Mouse (Mus musculus): Measurements from ENCODE around the gene Prcd. TPM values are rescaled to one million over a fixed set of nuclear protein-coding genes. Genes with fewer than 3 reads are reported as not detected.

Prcd gene
- total and polyA plus RNA-seq, 2 experiments from 2014 or later: 6.0 TPM; not detected in 1

- 84% methylated on average over 7 of the region's 7 CpGs for WGBS
Measured at GRCm38 (mm10) chr11:116619156-116619555, 34.2 kb upstream of the Prcd start.

DNA sequence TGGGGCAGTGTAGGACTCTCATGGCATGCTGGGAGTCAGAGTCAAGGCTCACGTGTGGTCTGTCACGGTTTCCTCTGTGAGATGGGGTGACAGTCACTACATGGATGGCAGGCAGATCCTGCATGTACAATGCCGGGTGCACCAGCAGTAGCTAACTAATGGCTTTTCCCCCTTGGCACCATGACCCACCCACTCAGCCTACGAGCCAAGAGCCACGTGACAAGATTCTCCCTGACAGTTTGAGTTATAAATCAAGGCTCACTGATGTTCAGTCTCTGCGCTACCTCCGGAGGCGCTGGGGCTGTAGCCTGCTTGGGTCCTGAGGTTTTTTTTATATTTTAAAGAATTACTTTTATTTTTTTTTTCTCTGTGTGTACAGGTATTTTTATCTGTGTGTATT lies 33.8 kb upstream of the Prcd start:
- Histone ChIP-seq H3K27me3 (ENCODE audit: insufficient read depth, low read length) (peaks cover 12% of the 10 kb centered on the region; the same call in 1 of the 2 replicates), H3K9me3 (ENCODE audit: low read length) (no peaks in the 10 kb centered on the region), H3K4me1 (ENCODE audit: insufficient read depth, low read length) (no peaks in the 10 kb centered on the region), H3K36me3 (ENCODE audit: insufficient read depth, low read length) (no peaks in the 10 kb centered on the region), H3K4me3 (ENCODE audit: low read depth, low read length) (no peak overlapping the region), H3K9ac (replicated peaks; ENCODE audit: low read length, poor library complexity, severe bottlenecking) (no peak overlapping the region), H3K4me2 (ENCODE audit: low read depth, low read length, poor library complexity, severe bottlenecking) (no peak overlapping the region), H3K27ac (ENCODE audit: low read depth, low read length) (no peak overlapping the region)
- ATAC-seq (ENCODE audit: low FRiP score) (no peak), DNase-seq (ENCODE audit: low spot score) (peak; percentile 42)
- no peak for TF ChIP-seq CTCF (IDR thresholded peaks at IDR 0.05)
- WGBS: 71% methylated on average over 8 of the region's 8 CpGs

More at GRCm38 (mm10) chr11:116619156-116619555, 34.2 kb upstream of the Prcd start:
- Histone ChIP-seq H3K27ac (ENCODE audit: low read depth, low read length) (no peak overlapping the region), H3K36me3 (ENCODE audit: insufficient read depth, low read length) (no peaks in the 10 kb centered on the region), H3K4me3 (ENCODE audit: low read depth, low read length) (no peak overlapping the region), H3K27me3 (ENCODE audit: insufficient read depth, low read length) (peaks cover 8% of the 10 kb centered on the region; the same call in 1 of the 2 replicates), H3K9me3 (ENCODE audit: low read length) (no peaks in the 10 kb centered on the region), H3K4me2 (ENCODE audit: low read depth, low read length, poor library complexity, severe bottlenecking) (no peak overlapping the region), H3K4me1 (ENCODE audit: insufficient read depth, low read length) (no peaks in the 10 kb centered on the region), H3K9ac (replicated peaks; ENCODE audit: low read length, poor library complexity, severe bottlenecking) (no peak overlapping the region)
- no peak for TF ChIP-seq CTCF (IDR thresholded peaks at IDR 0.05)
- DNase-seq (ENCODE audit: low spot score) (no peak), ATAC-seq (ENCODE audit: low FRiP score) (no peak)

DNA sequence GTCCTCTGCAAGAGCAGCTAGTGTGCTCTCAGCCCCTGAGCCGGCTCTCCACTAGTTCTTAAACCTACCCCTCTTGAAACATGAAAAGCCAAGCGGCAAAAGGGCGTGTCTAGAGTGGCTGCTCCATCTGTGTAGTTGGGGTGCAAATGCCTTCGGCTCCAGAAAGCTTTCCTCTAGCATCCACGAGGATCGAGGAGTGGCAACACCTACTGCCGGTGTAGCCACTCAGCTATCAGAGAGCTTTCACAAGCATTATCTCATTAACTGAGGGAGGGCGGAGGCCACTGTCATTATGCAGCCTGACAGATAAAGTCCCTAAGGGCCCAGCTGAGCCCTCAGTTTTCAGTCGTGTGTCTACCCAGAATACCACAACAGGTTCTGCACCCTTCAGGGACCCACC lies 33.3 kb upstream of the Prcd start:
- H3K4me2 ChIP-seq (ENCODE audit: low read depth, low read length, poor library complexity, severe bottlenecking): no peak overlapping the region
- no peak for ATAC-seq (ENCODE audit: low FRiP score)

GRCm38 (mm10) chr11:116620559-116621253 lies 32.6 kb upstream of the Prcd start:
- no peak overlapping the region; the same call in 1 of the 2 replicates for H3K27ac ChIP-seq (ENCODE audit: low read depth, low read length)
- no peaks in the 10 kb centered on the region for H3K36me3 ChIP-seq (ENCODE audit: insufficient read depth, low read length)
- H3K9me3 ChIP-seq (ENCODE audit: low read length): no peaks in the 10 kb centered on the region
- no peak for TF ChIP-seq CTCF (IDR thresholded peaks at IDR 0.05)
- no peak overlapping the region for H3K4me3 ChIP-seq (ENCODE audit: low read depth, low read length)
- 80% methylated on average over 10 of the region's 10 CpGs for WGBS
- ATAC-seq (ENCODE audit: low FRiP score) (no peak), DNase-seq (ENCODE audit: low spot score) (no peak)
- no peak overlapping the region for H3K4me2 ChIP-seq (ENCODE audit: low read depth, low read length, poor library complexity, severe bottlenecking)
- H3K4me1 ChIP-seq (ENCODE audit: insufficient read depth, low read length): no peaks in the 10 kb centered on the region
- no peak overlapping the region for H3K9ac ChIP-seq (replicated peaks; ENCODE audit: low read length, poor library complexity, severe bottlenecking)
- peaks cover 21% of the 10 kb centered on the region; the same call in 1 of the 2 replicates for H3K27me3 ChIP-seq (ENCODE audit: insufficient read depth, low read length)

More for the DNA sequence above, 33.3 kb upstream of the Prcd start:
- 46% methylated on average over 9 of the region's 9 CpGs for WGBS
- no peak for DNase-seq (ENCODE audit: low spot score)
- Histone ChIP-seq H3K4me3 (ENCODE audit: low read depth, low read length) (no peak overlapping the region), H3K4me1 (ENCODE audit: insufficient read depth, low read length) (no peaks in the 10 kb centered on the region), H3K9ac (replicated peaks; ENCODE audit: low read length, poor library complexity, severe bottlenecking) (no peak overlapping the region), H3K27me3 (ENCODE audit: insufficient read depth, low read length) (peaks cover 15% of the 10 kb centered on the region; the same call in 1 of the 2 replicates), H3K27ac (ENCODE audit: low read depth, low read length) (no peak overlapping the region), H3K9me3 (ENCODE audit: low read length) (no peaks in the 10 kb centered on the region), H3K36me3 (ENCODE audit: insufficient read depth, low read length) (no peaks in the 10 kb centered on the region)
- TF ChIP-seq CTCF (IDR thresholded peaks at IDR 0.05): no peak

DNA sequence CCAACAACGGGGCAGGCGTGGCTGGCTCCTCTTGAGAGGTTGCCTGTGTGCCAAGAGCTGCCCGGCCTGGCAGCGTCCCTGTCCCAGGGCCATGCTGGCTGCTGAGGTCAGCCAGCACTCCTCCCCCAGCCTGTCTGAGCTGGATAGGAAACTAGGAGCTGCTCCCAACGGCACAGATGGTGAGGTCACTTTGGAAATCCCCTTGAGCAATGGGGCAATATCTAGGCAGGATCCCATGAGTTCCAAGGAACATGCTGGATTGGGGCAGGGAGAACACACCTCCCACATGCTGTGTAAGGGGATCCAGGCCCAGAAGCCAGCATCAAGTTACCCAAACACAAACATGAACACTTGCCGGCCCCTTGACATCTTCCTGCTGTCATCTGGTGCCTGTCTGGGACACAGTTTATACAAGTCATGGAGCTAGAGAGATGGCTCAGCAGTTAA lies 32.1 kb upstream of the Prcd start:
- peak; percentile 56; the same call in 1 of the 2 replicates for ATAC-seq (ENCODE audit: low FRiP score)
- no peak for TF ChIP-seq CTCF (IDR thresholded peaks at IDR 0.05)
- no peak overlapping the region for H3K4me3 ChIP-seq (ENCODE audit: low read depth, low read length)
- H3K9me3 ChIP-seq (ENCODE audit: low read length): no peaks in the 10 kb centered on the region
- H3K27me3 ChIP-seq (ENCODE audit: insufficient read depth, low read length): peaks cover 21% of the 10 kb centered on the region; the same call in 1 of the 2 replicates
- H3K4me2 ChIP-seq (ENCODE audit: low read depth, low read length, poor library complexity, severe bottlenecking): no peak overlapping the region
- no peak overlapping the region for H3K27ac ChIP-seq (ENCODE audit: low read depth, low read length)
- DNase-seq (ENCODE audit: low spot score): peak; percentile 86
- no peaks in the 10 kb centered on the region for H3K4me1 ChIP-seq (ENCODE audit: insufficient read depth, low read length)
- no peak overlapping the region for H3K9ac ChIP-seq (replicated peaks; ENCODE audit: low read length, poor library complexity, severe bottlenecking)
- 61% methylated on average over 6 of the region's 6 CpGs for WGBS
- no peaks in the 10 kb centered on the region for H3K36me3 ChIP-seq (ENCODE audit: insufficient read depth, low read length)
